Mouse (Mus musculus): Measurements from ENCODE around the gene Ppp2r5a. TPM values are rescaled to one million over a fixed set of nuclear protein-coding genes. Genes with fewer than 3 reads are reported as not detected.

Gene Ppp2r5a
- polyA plus RNA-seq, 1 experiment, result 73.2 TPM

DNA sequence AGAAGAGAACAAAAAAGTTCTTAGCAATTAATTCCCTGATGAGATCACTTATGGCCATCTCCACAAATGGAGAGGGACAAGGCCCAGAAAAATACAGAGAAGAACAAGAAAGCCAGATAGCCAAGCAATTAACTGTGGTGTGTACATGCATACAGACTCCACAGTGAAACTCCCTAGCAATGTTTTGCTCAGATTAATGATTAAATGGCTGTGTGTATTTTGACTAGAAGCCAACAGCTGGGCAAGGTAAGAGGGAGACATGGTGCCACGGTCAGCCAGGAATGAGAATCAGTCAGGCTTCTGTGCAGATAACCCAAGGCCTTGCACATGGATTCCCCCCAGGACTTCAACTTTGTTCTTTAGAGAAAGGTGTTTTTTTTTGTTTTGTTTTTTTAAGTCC lies 41.4 kb upstream of the Ppp2r5a start:
- H3K27me3 ChIP-seq (replicated peaks; ENCODE audit: control insufficient read depth, insufficient read depth, low read length), result no peaks in the 10 kb centered on the region
- 37% methylated on average over 1 of the region's 1 CpGs for WGBS
- peaks cover 35% of the 10 kb centered on the region for H3K4me1 ChIP-seq (ENCODE audit: control insufficient read depth, insufficient read depth, low read length)
- DNase-seq, result peak; percentile 95
- TF ChIP-seq POLR2A (IDR thresholded peaks at IDR 0.05; ENCODE audit: low read depth, low read length) (no peak), CTCF (conservative IDR thresholded peaks at IDR 0.05; ENCODE audit: insufficient read depth, insufficient read length, low read depth, low read length) (no peak)
- peak overlapping the region; percentile 99 for H3K27ac ChIP-seq (ENCODE audit: insufficient read depth, low read depth, low read length)
- H3K36me3 ChIP-seq (ENCODE audit: control insufficient read depth, insufficient read depth, low read length), result no peaks in the 10 kb centered on the region
- no peak overlapping the region for H3K4me3 ChIP-seq (ENCODE audit: insufficient read depth, low read depth, low read length)

DNA sequence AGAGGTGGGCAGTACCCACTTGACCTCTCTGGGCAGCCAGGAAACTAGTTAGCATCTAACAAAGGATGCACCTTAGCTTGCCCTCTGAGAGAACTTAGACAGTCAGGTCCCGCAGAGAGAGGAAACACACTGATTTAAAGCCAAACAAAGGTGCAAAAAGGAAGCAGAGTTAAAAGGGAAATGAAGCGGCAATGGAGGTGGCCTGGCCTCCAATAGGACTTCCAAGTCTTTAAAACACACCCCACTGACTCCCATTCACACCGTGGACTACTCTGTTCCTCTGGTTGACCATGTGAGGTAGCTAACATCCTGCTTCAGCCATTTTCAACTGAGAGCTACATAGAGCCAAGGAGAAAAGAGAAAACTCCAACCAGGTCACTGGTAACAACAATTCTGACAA lies 35.9 kb upstream of the Ppp2r5a start:
- 50% methylated on average over 3 of the region's 3 CpGs for WGBS
- peak overlapping the region; percentile 1; the same call in 1 of the 2 replicates for H3K27ac ChIP-seq (ENCODE audit: insufficient read depth, low read depth, low read length)
- no peaks in the 10 kb centered on the region for H3K27me3 ChIP-seq (replicated peaks; ENCODE audit: control insufficient read depth, insufficient read depth, low read length)

DNA sequence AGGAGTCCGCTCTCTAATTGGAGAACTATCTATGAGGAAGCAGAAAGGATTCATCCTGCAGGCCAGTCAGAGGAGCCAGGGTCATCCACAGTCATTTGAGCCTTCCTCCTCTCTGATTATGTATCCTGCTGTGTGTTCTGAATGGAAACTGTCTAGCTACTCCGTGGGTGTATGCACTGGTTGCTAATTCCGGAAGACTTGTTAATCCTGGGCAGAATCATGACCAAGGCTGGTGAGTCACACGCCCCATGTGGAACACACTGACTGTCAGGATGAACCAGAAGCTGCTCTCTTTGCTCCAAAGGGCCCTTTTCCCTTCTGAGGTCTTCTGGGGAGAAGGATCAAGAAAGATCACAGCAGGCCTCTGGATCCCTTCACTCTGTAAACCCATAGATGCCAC lies 35.5 kb upstream of the Ppp2r5a start:
- DNase-seq, result no peak
- WGBS, result 62% methylated on average over 4 of the region's 4 CpGs
- H3K27ac ChIP-seq (ENCODE audit: insufficient read depth, low read depth, low read length), result peak overlapping the region; percentile 18; the same call in 1 of the 2 replicates

More for the DNA sequence above, 35.9 kb upstream of the Ppp2r5a start:
- DNase-seq, result no peak
- no peak overlapping the region for H3K4me3 ChIP-seq (ENCODE audit: insufficient read depth, low read depth, low read length)
- TF ChIP-seq POLR2A (IDR thresholded peaks at IDR 0.05; ENCODE audit: low read depth, low read length) (no peak), CTCF (conservative IDR thresholded peaks at IDR 0.05; ENCODE audit: insufficient read depth, insufficient read length, low read depth, low read length) (no peak)
- no peaks in the 10 kb centered on the region for H3K36me3 ChIP-seq (ENCODE audit: control insufficient read depth, insufficient read depth, low read length)
- peaks cover 39% of the 10 kb centered on the region for H3K4me1 ChIP-seq (ENCODE audit: control insufficient read depth, insufficient read depth, low read length)

DNA sequence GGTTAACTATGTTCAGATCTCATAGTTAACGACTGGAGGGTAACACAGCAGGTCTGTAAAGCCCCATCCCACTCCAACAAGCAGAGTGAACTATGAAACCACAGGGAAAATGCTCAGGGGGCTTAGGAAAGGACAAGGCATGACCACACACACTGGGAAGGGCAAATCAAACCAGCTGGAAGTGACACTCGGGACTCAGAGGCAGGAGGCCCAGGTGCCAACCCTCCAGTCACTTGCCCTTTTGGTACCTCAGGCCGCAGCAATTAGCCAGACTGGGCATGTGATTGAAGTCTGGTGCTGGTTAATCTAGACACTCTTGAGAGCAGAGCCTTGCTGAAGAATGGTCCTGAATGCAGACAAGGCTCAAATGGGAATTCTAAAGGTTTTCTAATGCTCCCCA lies 33.6 kb upstream of the Ppp2r5a start:
- 36% methylated on average over 3 of the region's 3 CpGs for WGBS
- Histone ChIP-seq H3K27ac (ENCODE audit: insufficient read depth, low read depth, low read length) (peak overlapping the region; percentile 53), H3K4me3 (ENCODE audit: insufficient read depth, low read depth, low read length) (no peak overlapping the region), H3K4me1 (ENCODE audit: control insufficient read depth, insufficient read depth, low read length) (peaks cover 36% of the 10 kb centered on the region), H3K27me3 (replicated peaks; ENCODE audit: control insufficient read depth, insufficient read depth, low read length) (no peaks in the 10 kb centered on the region), H3K36me3 (ENCODE audit: control insufficient read depth, insufficient read depth, low read length) (no peaks in the 10 kb centered on the region)
- TF ChIP-seq POLR2A (IDR thresholded peaks at IDR 0.05; ENCODE audit: low read depth, low read length) (no peak), CTCF (conservative IDR thresholded peaks at IDR 0.05; ENCODE audit: insufficient read depth, insufficient read length, low read depth, low read length) (no peak)
- peak; percentile 74 for DNase-seq

More for the DNA sequence above, 35.5 kb upstream of the Ppp2r5a start:
- no peak overlapping the region for H3K4me3 ChIP-seq (ENCODE audit: insufficient read depth, low read depth, low read length)
- TF ChIP-seq POLR2A (IDR thresholded peaks at IDR 0.05; ENCODE audit: low read depth, low read length), result no peak
- TF ChIP-seq CTCF (conservative IDR thresholded peaks at IDR 0.05; ENCODE audit: insufficient read depth, insufficient read length, low read depth, low read length), result no peak
- no peaks in the 10 kb centered on the region for H3K27me3 ChIP-seq (replicated peaks; ENCODE audit: control insufficient read depth, insufficient read depth, low read length)
- no peaks in the 10 kb centered on the region for H3K36me3 ChIP-seq (ENCODE audit: control insufficient read depth, insufficient read depth, low read length)
- peaks cover 36% of the 10 kb centered on the region for H3K4me1 ChIP-seq (ENCODE audit: control insufficient read depth, insufficient read depth, low read length)

DNA sequence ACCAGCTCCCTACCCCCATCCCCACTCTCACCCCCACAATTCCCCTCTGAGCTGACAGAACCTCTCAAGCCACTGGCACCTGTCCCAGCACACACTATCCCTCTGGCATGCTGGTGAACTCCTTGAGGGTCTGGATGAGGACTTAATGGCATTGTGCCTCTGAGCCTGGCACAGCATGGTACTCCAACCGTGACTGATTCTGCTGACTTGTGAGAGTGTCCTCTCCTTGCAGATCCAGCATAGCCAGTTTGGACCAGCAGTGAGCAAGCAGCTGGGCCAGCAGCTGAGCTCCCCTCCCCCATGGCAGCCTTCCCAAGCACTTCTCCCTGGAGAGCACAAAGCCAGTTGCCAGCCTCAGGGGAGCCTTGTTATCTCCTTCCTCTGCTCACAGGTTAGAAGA lies 32.3 kb upstream of the Ppp2r5a start:
- no peak overlapping the region for H3K4me3 ChIP-seq (ENCODE audit: insufficient read depth, low read depth, low read length)
- peak; percentile 93 for DNase-seq
- H3K4me1 ChIP-seq (ENCODE audit: control insufficient read depth, insufficient read depth, low read length), result peaks cover 36% of the 10 kb centered on the region
- H3K36me3 ChIP-seq (ENCODE audit: control insufficient read depth, insufficient read depth, low read length), result no peaks in the 10 kb centered on the region
- TF ChIP-seq CTCF (conservative IDR thresholded peaks at IDR 0.05; ENCODE audit: insufficient read depth, insufficient read length, low read depth, low read length) (no peak), POLR2A (IDR thresholded peaks at IDR 0.05; ENCODE audit: low read depth, low read length) (no peak)
- peak overlapping the region; percentile 48; the same call in 1 of the 2 replicates for H3K27ac ChIP-seq (ENCODE audit: insufficient read depth, low read depth, low read length)
- H3K27me3 ChIP-seq (replicated peaks; ENCODE audit: control insufficient read depth, insufficient read depth, low read length), result no peaks in the 10 kb centered on the region
- 3% methylated on average over 1 of the region's 1 CpGs for WGBS

DNA sequence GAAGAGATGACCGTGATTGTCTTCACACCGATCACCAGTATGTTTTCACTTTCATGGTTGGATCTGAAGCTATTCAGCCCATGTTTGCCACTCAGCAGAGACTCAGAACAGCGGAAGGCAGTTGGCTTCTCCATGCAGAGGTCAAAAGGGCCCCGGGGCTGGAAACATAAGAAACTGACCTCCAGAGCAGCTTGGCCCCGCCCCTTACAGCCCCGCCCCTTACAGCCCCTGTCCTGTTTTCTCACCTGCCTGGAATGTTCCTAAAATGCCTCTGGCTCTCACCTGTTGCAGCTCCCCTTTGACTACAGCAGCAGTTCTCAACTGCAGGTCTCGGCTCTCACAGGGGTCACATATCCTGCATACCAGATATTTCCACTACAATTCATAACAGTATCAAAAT lies 29.5 kb upstream of the Ppp2r5a start:
- no peaks in the 10 kb centered on the region for H3K27me3 ChIP-seq (replicated peaks; ENCODE audit: control insufficient read depth, insufficient read depth, low read length)
- H3K4me3 ChIP-seq (ENCODE audit: insufficient read depth, low read depth, low read length), result no peak overlapping the region
- no peaks in the 10 kb centered on the region for H3K36me3 ChIP-seq (ENCODE audit: control insufficient read depth, insufficient read depth, low read length)
- TF ChIP-seq CTCF (conservative IDR thresholded peaks at IDR 0.05; ENCODE audit: insufficient read depth, insufficient read length, low read depth, low read length) (no peak), POLR2A (IDR thresholded peaks at IDR 0.05; ENCODE audit: low read depth, low read length) (no peak)
- WGBS, result 26% methylated on average over 7 of the region's 7 CpGs
- DNase-seq, result peak; percentile 75
- peak overlapping the region; percentile 86 for H3K27ac ChIP-seq (ENCODE audit: insufficient read depth, low read depth, low read length)
- H3K4me1 ChIP-seq (ENCODE audit: control insufficient read depth, insufficient read depth, low read length), result peaks cover 28% of the 10 kb centered on the region

DNA sequence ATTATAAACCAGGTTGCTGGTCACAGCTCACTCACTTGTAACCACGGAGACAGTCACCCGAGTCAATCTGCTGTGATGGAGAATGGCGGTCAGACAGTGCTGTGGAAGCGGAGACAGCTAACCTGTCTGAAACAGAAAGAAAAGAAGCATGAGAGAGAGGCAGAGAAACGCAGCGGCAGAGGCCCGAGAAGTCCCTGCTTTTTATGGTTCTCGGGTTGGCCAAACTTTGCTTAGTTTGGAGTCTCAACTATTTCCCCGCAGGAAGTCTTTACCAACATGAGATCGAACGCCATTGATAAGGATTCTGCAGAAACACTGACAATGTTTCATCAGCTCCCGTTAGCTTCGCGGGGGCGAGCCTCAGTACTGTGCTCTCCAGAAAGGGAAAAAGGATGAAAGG lies 29.0 kb upstream of the Ppp2r5a start:
- WGBS, result 61% methylated on average over 15 of the region's 15 CpGs
- Histone ChIP-seq H3K27me3 (replicated peaks; ENCODE audit: control insufficient read depth, insufficient read depth, low read length) (no peaks in the 10 kb centered on the region), H3K4me1 (ENCODE audit: control insufficient read depth, insufficient read depth, low read length) (peaks cover 26% of the 10 kb centered on the region), H3K4me3 (ENCODE audit: insufficient read depth, low read depth, low read length) (no peak overlapping the region), H3K36me3 (ENCODE audit: control insufficient read depth, insufficient read depth, low read length) (no peaks in the 10 kb centered on the region), H3K27ac (ENCODE audit: insufficient read depth, low read depth, low read length) (peak overlapping the region; percentile 86)
- TF ChIP-seq POLR2A (IDR thresholded peaks at IDR 0.05; ENCODE audit: low read depth, low read length), result no peak
- TF ChIP-seq CTCF (conservative IDR thresholded peaks at IDR 0.05; ENCODE audit: insufficient read depth, insufficient read length, low read depth, low read length), result no peak
- no peak for DNase-seq

All from kidney, adult 2 months (tissue).